23 mouse cellular contexts compared by ENCODE assay signal in the genomic region with DNA sequence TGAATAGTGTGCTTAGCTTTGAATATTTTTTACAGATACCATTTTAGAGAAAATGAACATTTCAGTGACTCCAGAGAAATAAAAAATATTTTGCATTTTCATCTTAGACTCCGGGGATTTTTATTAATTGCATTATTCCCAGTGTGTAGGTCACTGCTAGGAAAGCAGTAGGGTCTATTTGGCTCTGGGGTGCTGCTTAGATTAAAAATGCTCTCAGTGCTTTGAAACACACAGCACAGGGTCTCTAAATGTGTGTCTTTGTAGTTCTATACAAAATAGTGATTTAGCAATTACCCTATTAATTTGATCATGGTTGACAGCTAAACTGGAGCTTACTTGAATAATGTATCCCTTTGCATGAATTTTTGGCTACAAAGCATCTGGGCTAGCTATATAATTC.
DNase-seq lines count a peak whose midpoint lies in the region; ATAC-seq lines count a peak whose summit lies in the region.
"Had no signal": no experiment of that assay in that cellular context is flagged by ENCODE, and none has a peak within 500 bp of the region (broad histone marks: within the 10 kb centered on the region; RNA-seq: fewer than 3 reads in every experiment).

No protein-coding gene starts in this region.

- no peaks in the 10 kb centered on the region for H3K4me1 ChIP-seq in forebrain, embryonic 11.5 days (replicated peaks; ENCODE audit: control insufficient read depth, insufficient read depth, low read length)
- H3K4me1 ChIP-seq in forebrain, embryonic 10.5 days = peaks cover 13% of the 10 kb centered on the region
- no peaks in the 10 kb centered on the region for H3K4me1 ChIP-seq in hindbrain, embryonic 12.5 days
- H3K4me1 ChIP-seq in hindbrain, embryonic 11.5 days (replicated peaks; ENCODE audit: control insufficient read depth, insufficient read depth, low read length) = no peaks in the 10 kb centered on the region
- H3K4me1 ChIP-seq in midbrain, embryonic 13.5 days (replicated peaks) = no peaks in the 10 kb centered on the region
- no peaks in the 10 kb centered on the region for H3K4me1 ChIP-seq in midbrain, embryonic 16.5 days (ENCODE audit: control insufficient read depth, insufficient read depth, low read length)
- H3K4me1 ChIP-seq: embryonic facial prominence, embryonic 15.5 days; heart, embryonic 13.5 days; hindbrain, embryonic 15.5 days had no signal

- H3K36me3 ChIP-seq in forebrain, embryonic 11.5 days (ENCODE audit: control insufficient read depth, insufficient read depth, low read length) = no peaks in the 10 kb centered on the region
- no peaks in the 10 kb centered on the region for H3K36me3 ChIP-seq in forebrain, embryonic 10.5 days (replicated peaks)
- no peaks in the 10 kb centered on the region for H3K36me3 ChIP-seq in hindbrain, embryonic 12.5 days
- H3K36me3 ChIP-seq in hindbrain, embryonic 11.5 days (ENCODE audit: control insufficient read depth, insufficient read depth, low read length) = no peaks in the 10 kb centered on the region
- no peaks in the 10 kb centered on the region for H3K36me3 ChIP-seq in midbrain, embryonic 13.5 days
- no peaks in the 10 kb centered on the region for H3K36me3 ChIP-seq in midbrain, embryonic 16.5 days (ENCODE audit: control insufficient read depth, insufficient read depth, low read length)
- H3K36me3 ChIP-seq: embryonic facial prominence, embryonic 15.5 days; G1E; heart, embryonic 13.5 days; hindbrain, embryonic 15.5 days had no signal

- H3K4me2 ChIP-seq in forebrain, embryonic 11.5 days (ENCODE audit: low read depth, low read length, severe bottlenecking) = no peak overlapping the region
- H3K4me2 ChIP-seq in hindbrain, embryonic 12.5 days (replicated peaks) = no peak overlapping the region
- no peak overlapping the region for H3K4me2 ChIP-seq in hindbrain, embryonic 11.5 days (replicated peaks; ENCODE audit: low read depth, low read length)
- H3K4me2 ChIP-seq in midbrain, embryonic 13.5 days (replicated peaks) = no peak overlapping the region
- H3K4me2 ChIP-seq in midbrain, embryonic 16.5 days (ENCODE audit: low read length) = no peak overlapping the region
- H3K4me2 ChIP-seq: embryonic facial prominence, embryonic 15.5 days; heart, embryonic 13.5 days; hindbrain, embryonic 15.5 days had no signal

- no peaks in the 10 kb centered on the region for H3K27me3 ChIP-seq in forebrain, embryonic 11.5 days (ENCODE audit: control insufficient read depth, insufficient read depth, low read length)
- no peaks in the 10 kb centered on the region for H3K27me3 ChIP-seq in forebrain, embryonic 10.5 days (ENCODE audit: poor library complexity, severe bottlenecking)
- H3K27me3 ChIP-seq in hindbrain, embryonic 12.5 days = no peaks in the 10 kb centered on the region
- H3K27me3 ChIP-seq in hindbrain, embryonic 11.5 days (ENCODE audit: control insufficient read depth, insufficient read depth, low read length) = no peaks in the 10 kb centered on the region
- no peaks in the 10 kb centered on the region for H3K27me3 ChIP-seq in midbrain, embryonic 13.5 days
- no peaks in the 10 kb centered on the region for H3K27me3 ChIP-seq in midbrain, embryonic 16.5 days (ENCODE audit: control insufficient read depth, insufficient read depth, low read depth, low read length)
- H3K27me3 ChIP-seq: embryonic facial prominence, embryonic 15.5 days; heart, embryonic 13.5 days; hindbrain, embryonic 15.5 days had no signal

- peak; percentile 51; the same call in 1 of the 2 replicates for ATAC-seq in forebrain, embryonic 11.5 days (replicated peaks; ENCODE audit: low FRiP score)
- ATAC-seq in hindbrain, embryonic 12.5 days (ENCODE audit: low FRiP score) = peak; percentile 72
- no peak for ATAC-seq in hindbrain, embryonic 11.5 days (ENCODE audit: low FRiP score)
- peak; percentile 77 for ATAC-seq in midbrain, embryonic 13.5 days
- ATAC-seq in midbrain, embryonic 16.5 days = no peak
- ATAC-seq: CD4-positive, CD25-positive, alpha-beta regulatory T cell, adult 4 months; intestine, embryonic 16.5 days had no signal

- H3K27ac ChIP-seq in forebrain, embryonic 11.5 days (ENCODE audit: low read depth, low read length) = peak overlapping the region; percentile 18; the same call in 1 of the 2 replicates
- H3K27ac ChIP-seq in forebrain, embryonic 10.5 days = no peak overlapping the region
- no peak overlapping the region for H3K27ac ChIP-seq in hindbrain, embryonic 12.5 days
- H3K27ac ChIP-seq in hindbrain, embryonic 11.5 days (ENCODE audit: low read depth, low read length) = no peak overlapping the region
- no peak overlapping the region for H3K27ac ChIP-seq in midbrain, embryonic 13.5 days
- no peak overlapping the region for H3K27ac ChIP-seq in midbrain, embryonic 16.5 days (ENCODE audit: low read length)
- H3K27ac ChIP-seq: embryonic facial prominence, embryonic 15.5 days; heart, embryonic 13.5 days; hindbrain, embryonic 15.5 days had no signal

- no peak overlapping the region for H3K9ac ChIP-seq in forebrain, embryonic 11.5 days (ENCODE audit: low read length)
- H3K9ac ChIP-seq in hindbrain, embryonic 12.5 days = no peak overlapping the region
- no peak overlapping the region for H3K9ac ChIP-seq in hindbrain, embryonic 11.5 days (ENCODE audit: low read depth, low read length)
- H3K9ac ChIP-seq in midbrain, embryonic 13.5 days (replicated peaks) = no peak overlapping the region
- H3K9ac ChIP-seq in midbrain, embryonic 16.5 days (ENCODE audit: low read depth, low read length) = no peak overlapping the region
- H3K9ac ChIP-seq: embryonic facial prominence, embryonic 15.5 days; heart, embryonic 13.5 days; hindbrain, embryonic 15.5 days had no signal

- DNase-seq in forebrain, embryonic 11.5 days (ENCODE audit: low spot score) = no peak
- no peak for DNase-seq in forebrain, embryonic 10.5 days (ENCODE audit: extremely low spot score, low spot score)
- no peak for DNase-seq in hindbrain, embryonic 11.5 days (ENCODE audit: low spot score)
- DNase-seq in thymus, postnatal 0 days (ENCODE audit: low spot score) = no peak
- DNase-seq: adrenal gland, adult 8-10 months; adrenal gland, postnatal 36 days; B cell, adult 2 months; cerebellum, adult 11 months; cerebellum, adult 8-10 months; cerebellum, postnatal 14 days; embryo, embryonic 11 days; gastrocnemius, postnatal 36 days; heart, adult 11 months; heart, postnatal 36 days had no signal

- WGBS in forebrain, embryonic 11.5 days = 50% methylated on average over 1 of the region's 1 CpGs
- WGBS in forebrain, embryonic 10.5 days = 74% methylated on average over 1 of the region's 1 CpGs
- 73% methylated on average over 1 of the region's 1 CpGs for WGBS in hindbrain, embryonic 12.5 days
- 79% methylated on average over 1 of the region's 1 CpGs for WGBS in hindbrain, embryonic 11.5 days
- 73% methylated on average over 1 of the region's 1 CpGs for WGBS in midbrain, embryonic 13.5 days
- 63% methylated on average over 1 of the region's 1 CpGs for WGBS in midbrain, embryonic 16.5 days

- H3K4me3 ChIP-seq in forebrain, embryonic 11.5 days (ENCODE audit: low read depth, low read length) = no peak overlapping the region
- H3K4me3 ChIP-seq in forebrain, embryonic 10.5 days = no peak overlapping the region
- no peak overlapping the region for H3K4me3 ChIP-seq in hindbrain, embryonic 12.5 days
- no peak overlapping the region for H3K4me3 ChIP-seq in hindbrain, embryonic 11.5 days (ENCODE audit: low read depth, low read length)
- no peak overlapping the region for H3K4me3 ChIP-seq in midbrain, embryonic 13.5 days (replicated peaks)
- H3K4me3 ChIP-seq in midbrain, embryonic 16.5 days (ENCODE audit: low read depth, low read length) = no peak overlapping the region
- H3K4me3 ChIP-seq: embryonic facial prominence, embryonic 15.5 days; heart, embryonic 13.5 days; hindbrain, embryonic 15.5 days had no signal

- H3K9me3 ChIP-seq in forebrain, embryonic 11.5 days (ENCODE audit: control insufficient read depth, low read length) = no peaks in the 10 kb centered on the region
- no peaks in the 10 kb centered on the region for H3K9me3 ChIP-seq in forebrain, embryonic 10.5 days
- no peaks in the 10 kb centered on the region for H3K9me3 ChIP-seq in hindbrain, embryonic 12.5 days (replicated peaks)
- no peaks in the 10 kb centered on the region for H3K9me3 ChIP-seq in hindbrain, embryonic 11.5 days (ENCODE audit: control insufficient read depth, low read length)
- H3K9me3 ChIP-seq in midbrain, embryonic 13.5 days = no peaks in the 10 kb centered on the region
- H3K9me3 ChIP-seq in midbrain, embryonic 16.5 days (replicated peaks; ENCODE audit: control insufficient read depth, low read length, poor library complexity, severe bottlenecking) = no peaks in the 10 kb centered on the region
- H3K9me3 ChIP-seq: embryonic facial prominence, embryonic 15.5 days; G1E; heart, embryonic 13.5 days; hindbrain, embryonic 15.5 days had no signal

Comparison
In these comparisons a context has a peak if more than half of its experiments do, and no peak if none do; other contexts are left out.
1. ATAC-seq: peak in forebrain, embryonic 11.5 days (single experiment), hindbrain, embryonic 12.5 days (single experiment) and midbrain, embryonic 13.5 days (single experiment); none in hindbrain, embryonic 11.5 days (single experiment) and midbrain, embryonic 16.5 days (single experiment).